Mouse (Mus musculus) midbrain, embryonic 14.5 days (tissue): ENCODE measurements around the gene Bmp8a. TPM values are rescaled to one million over a fixed set of nuclear protein-coding genes. Genes with fewer than 3 reads are reported as not detected.

ENCODE experiments used
- ATAC-seq: fragments of 200-750 bp; cut with Nextera tagmentation; 2 replicates; pipeline ENCODE4 v1.8.0; 2017; ENCODE audit warnings: moderate number of reproducible peaks, moderate library complexity; ENCODE audit not compliant: low FRiP score, low TSS enrichment
- DNase-seq: peaks from one replicate; pipeline ENCODE4 v3.0.0-alpha.2; 2015
- H3K27ac ChIP-seq: fragments of 300-500 bp; sonication (generic); replicated peaks from 2 replicates; pipeline ENCODE4 v1.5.1; 2014; ENCODE audit warnings: mild to moderate bottlenecking, low read depth, low read length, moderate library complexity
- H3K27me3 ChIP-seq: fragments of 300-500 bp; sonication (generic); 2 replicates; pipeline ENCODE4 v1.6.1; 2014; ENCODE audit warnings: low read length, control low read depth, mixed read lengths; ENCODE audit not compliant: control insufficient read depth, insufficient read depth
- H3K36me3 ChIP-seq: fragments of 300-500 bp; sonication (generic); 2 replicates; pipeline ENCODE4 v1.6.1; 2014; ENCODE audit warnings: low read length, control low read depth; ENCODE audit not compliant: control insufficient read depth, insufficient read depth
- H3K4me1 ChIP-seq: fragments of 300-500 bp; sonication (generic); 2 replicates; pipeline ENCODE4 v1.6.1; 2014; ENCODE audit warnings: mild to moderate bottlenecking, antibody characterized with exemption, low read length, control low read depth; ENCODE audit not compliant: control insufficient read depth, insufficient read depth
- H3K4me2 ChIP-seq: fragments of 300-500 bp; sonication (generic); 2 replicates; pipeline ENCODE4 v1.6.1; 2014; ENCODE audit warnings: mild to moderate bottlenecking, low read length, moderate library complexity
- H3K4me3 ChIP-seq: fragments of 300-500 bp; sonication (generic); replicated peaks from 2 replicates; pipeline ENCODE4 v1.5.1; 2014; ENCODE audit warnings: low read depth, low read length
- H3K9ac ChIP-seq: fragments of 300-500 bp; sonication (generic); replicated peaks from 2 replicates; pipeline ENCODE4 v1.6.1; 2014; ENCODE audit warnings: mild to moderate bottlenecking, low read length, moderate library complexity
- H3K9me3 ChIP-seq: fragments of 300-500 bp; sonication (generic); 2 replicates; pipeline ENCODE4 v1.6.1; 2016; ENCODE audit warnings: low read length, control low read depth, mixed read lengths; ENCODE audit not compliant: control insufficient read depth
- WGBS: fragments of 180-500 bp; shearing (Covaris S2); extraction: QIAGEN DNeasy Blood & Tissue Kit; methylation state at CpG from one replicate; pipeline ENCODE4 v1.1.7; 2014; 5-methylcytosine and 5-hydroxymethylcytosine counted together
- polyA plus RNA-seq: library from polyadenylated mRNA; unstranded; fragments of >200 nt; fragmentation: Nextera tagmentation; extraction: Ambion mirVana; gene quantifications from 2 replicates; pipeline ENCODE4 v1.2.1, GENCODE M21; 2014

The Bmp8a gene
- polyA plus RNA-seq, 1 experiment from 2014 or later: 0.11 TPM

GRCm38 (mm10) chr4:123363555-123363954 is 20.5 kb upstream of the Bmp8a start:
- H3K36me3 ChIP-seq: peaks cover 92% of the 10 kb centered on the region
- no peaks in the 10 kb centered on the region for H3K9me3 ChIP-seq
- no peak overlapping the region for H3K4me3 ChIP-seq
- H3K27ac ChIP-seq: no peak overlapping the region
- no peaks in the 10 kb centered on the region for H3K4me1 ChIP-seq
- H3K27me3 ChIP-seq: no peaks in the 10 kb centered on the region
- DNase-seq (no peak), ATAC-seq (no peak)
- 97% methylated on average over 4 of the region's 4 CpGs for WGBS
- H3K9ac ChIP-seq: no peak overlapping the region
- H3K4me2 ChIP-seq: no peak overlapping the region

GRCm38 (mm10) chr4:123360771-123361170 is 17.7 kb upstream of the Bmp8a start:
- Histone ChIP-seq H3K4me2 (no peak overlapping the region), H3K36me3 (peaks cover 89% of the 10 kb centered on the region), H3K27me3 (no peaks in the 10 kb centered on the region), H3K9me3 (no peaks in the 10 kb centered on the region), H3K27ac (no peak overlapping the region), H3K9ac (no peak overlapping the region), H3K4me1 (no peaks in the 10 kb centered on the region), H3K4me3 (no peak overlapping the region)
- WGBS: 94% methylated on average over 12 of the region's 12 CpGs
- ATAC-seq (no peak), DNase-seq (no peak)

GRCm38 (mm10) chr4:123358613-123359012 is 15.6 kb upstream of the Bmp8a start:
- H3K4me3 ChIP-seq: no peak overlapping the region
- H3K27ac ChIP-seq: no peak overlapping the region
- H3K9me3 ChIP-seq: no peaks in the 10 kb centered on the region
- no peak for DNase-seq
- no peaks in the 10 kb centered on the region for H3K4me1 ChIP-seq
- ATAC-seq: no peak
- H3K4me2 ChIP-seq: no peak overlapping the region
- no peaks in the 10 kb centered on the region for H3K27me3 ChIP-seq
- WGBS: 94% methylated on average over 7 of the region's 7 CpGs
- peaks cover 89% of the 10 kb centered on the region for H3K36me3 ChIP-seq
- no peak overlapping the region for H3K9ac ChIP-seq

GRCm38 (mm10) chr4:123355941-123356340 is 12.9 kb upstream of the Bmp8a start:
- no peaks in the 10 kb centered on the region for H3K4me1 ChIP-seq
- H3K4me2 ChIP-seq: no peak overlapping the region
- no peaks in the 10 kb centered on the region for H3K27me3 ChIP-seq
- DNase-seq (no peak), ATAC-seq (no peak)
- H3K4me3 ChIP-seq: no peak overlapping the region
- WGBS: 92% methylated on average over 8 of the region's 8 CpGs
- H3K27ac ChIP-seq: no peak overlapping the region
- H3K9me3 ChIP-seq: no peaks in the 10 kb centered on the region
- H3K36me3 ChIP-seq: peaks cover 90% of the 10 kb centered on the region
- no peak overlapping the region for H3K9ac ChIP-seq

- Histone ChIP-seq H3K27ac (no peak overlapping the region), H3K4me1 (no peaks in the 10 kb centered on the region), H3K27me3 (no peaks in the 10 kb centered on the region), H3K4me3 (no peak overlapping the region), H3K36me3 (peaks cover 92% of the 10 kb centered on the region), H3K9ac (no peak overlapping the region), H3K4me2 (no peak overlapping the region), H3K9me3 (no peaks in the 10 kb centered on the region)
- 90% methylated on average over 9 of the region's 10 CpGs for WGBS
- DNase-seq (no peak), ATAC-seq (no peak)
Observed at GRCm38 (mm10) chr4:123353271-123353877, 10.3 kb upstream of the Bmp8a start.

- Histone ChIP-seq H3K4me1 (peaks cover 11% of the 10 kb centered on the region), H3K27me3 (peaks cover 40% of the 10 kb centered on the region), H3K27ac (no peak overlapping the region), H3K4me3 (peak overlapping the region; percentile 44), H3K4me2 (peak overlapping the region; percentile 81), H3K9me3 (no peaks in the 10 kb centered on the region), H3K9ac (no peak overlapping the region), H3K36me3 (peaks cover 13% of the 10 kb centered on the region)
- 12% methylated on average over 6 of the region's 6 CpGs for WGBS
- DNase-seq: peak; percentile 18
- no peak for ATAC-seq
Observed at GRCm38 (mm10) chr4:123343471-123343789, 378 bp upstream of the Bmp8a start.

- DNase-seq: peak; percentile 12
- H3K4me2 ChIP-seq: peak overlapping the region; percentile 81
- WGBS: 2% methylated on average over 43 of the region's 43 CpGs
- H3K36me3 ChIP-seq: peaks cover 2% of the 10 kb centered on the region; the same call in 1 of the 2 replicates
- peak overlapping the region; percentile 44 for H3K4me3 ChIP-seq
- H3K27ac ChIP-seq: no peak overlapping the region
- peaks cover 40% of the 10 kb centered on the region for H3K27me3 ChIP-seq
- H3K4me1 ChIP-seq: peaks cover 11% of the 10 kb centered on the region
- no peaks in the 10 kb centered on the region for H3K9me3 ChIP-seq
- H3K9ac ChIP-seq: no peak overlapping the region
- peak; percentile 11; the same call in 1 of the 2 replicates for ATAC-seq
Observed at GRCm38 (mm10) chr4:123342091-123342641, 886 bp downstream of the Bmp8a start.

- Histone ChIP-seq H3K9me3 (no peaks in the 10 kb centered on the region), H3K4me1 (peaks cover 11% of the 10 kb centered on the region), H3K4me3 (no peak overlapping the region), H3K36me3 (no peaks in the 10 kb centered on the region), H3K9ac (no peak overlapping the region), H3K27ac (no peak overlapping the region), H3K4me2 (no peak overlapping the region), H3K27me3 (peaks cover 40% of the 10 kb centered on the region)
- 84% methylated on average over 5 of the region's 5 CpGs for WGBS
- DNase-seq (no peak), ATAC-seq (no peak)
Observed at GRCm38 (mm10) chr4:123340232-123340631, 2.8 kb downstream of the Bmp8a start.

- Histone ChIP-seq H3K27me3 (peaks cover 26% of the 10 kb centered on the region), H3K27ac (no peak overlapping the region), H3K9me3 (no peaks in the 10 kb centered on the region), H3K36me3 (no peaks in the 10 kb centered on the region), H3K4me2 (no peak overlapping the region), H3K4me1 (peaks cover 6% of the 10 kb centered on the region; the same call in 1 of the 2 replicates), H3K4me3 (no peak overlapping the region), H3K9ac (no peak overlapping the region)
- 73% methylated on average over 4 of the region's 4 CpGs for WGBS
- DNase-seq (no peak), ATAC-seq (no peak)
Observed at GRCm38 (mm10) chr4:123337693-123338092, 5.4 kb downstream of the Bmp8a start.
